Mouse (Mus musculus) intestine, embryonic 15.5 days (tissue): ENCODE measurements around the gene Xpnpep2. TPM values are rescaled to one million over a fixed set of nuclear protein-coding genes. Genes with fewer than 3 reads are reported as not detected.

Source experiments
- ATAC-seq: fragments of 200-750 bp; cut with Nextera tagmentation; 2 replicates; pipeline ENCODE4 v1.8.0; 2017; ENCODE audit warnings: moderate TSS enrichment, moderate library complexity
- H3K27ac ChIP-seq: fragments of 300-500 bp; sonication (generic); 2 replicates; pipeline ENCODE4 v1.5.1; 2015; ENCODE audit warnings: mild to moderate bottlenecking, inconsistent platforms
- H3K27me3 ChIP-seq: fragments of 300-500 bp; sonication (generic); replicated peaks from 2 replicates; pipeline ENCODE4 v1.6.1; 2015; ENCODE audit warnings: inconsistent platforms
- H3K36me3 ChIP-seq: fragments of 300-500 bp; sonication (generic); 2 replicates; pipeline ENCODE4 v1.6.1; 2015; ENCODE audit warnings: inconsistent platforms
- H3K4me1 ChIP-seq: fragments of 300-500 bp; sonication (generic); replicated peaks from 2 replicates; pipeline ENCODE4 v1.6.1; 2015; ENCODE audit warnings: inconsistent platforms
- H3K4me2 ChIP-seq: fragments of 300-500 bp; sonication (generic); replicated peaks from 2 replicates; pipeline ENCODE4 v1.6.1; 2015; ENCODE audit warnings: mild to moderate bottlenecking, inconsistent platforms
- H3K4me3 ChIP-seq: fragments of 300-500 bp; sonication (generic); replicated peaks from 2 replicates; pipeline ENCODE4 v1.5.1; 2015; ENCODE audit warnings: inconsistent platforms
- H3K9ac ChIP-seq: fragments of 300-500 bp; sonication (generic); 2 replicates; pipeline ENCODE4 v1.6.1; 2015; ENCODE audit warnings: inconsistent platforms
- H3K9me3 ChIP-seq: fragments of 300-500 bp; sonication (generic); 2 replicates; pipeline ENCODE4 v1.6.1; 2016; ENCODE audit warnings: inconsistent platforms
- WGBS: fragments of 180-500 bp; shearing (Covaris S2); methylation state at CpG from one replicate; pipeline ENCODE4 v1.1.7; 2015; 5-methylcytosine and 5-hydroxymethylcytosine counted together
- polyA plus RNA-seq: library from polyadenylated mRNA; unstranded; fragments of >200 nt; fragmentation: Nextera tagmentation; extraction: Ambion mirVana; gene quantifications from 2 replicates; pipeline ENCODE4 v1.2.1, GENCODE M21; 2015

Xpnpep2 gene
- polyA plus RNA-seq, 1 experiment from 2014 or later: 3.4 TPM

DNA sequence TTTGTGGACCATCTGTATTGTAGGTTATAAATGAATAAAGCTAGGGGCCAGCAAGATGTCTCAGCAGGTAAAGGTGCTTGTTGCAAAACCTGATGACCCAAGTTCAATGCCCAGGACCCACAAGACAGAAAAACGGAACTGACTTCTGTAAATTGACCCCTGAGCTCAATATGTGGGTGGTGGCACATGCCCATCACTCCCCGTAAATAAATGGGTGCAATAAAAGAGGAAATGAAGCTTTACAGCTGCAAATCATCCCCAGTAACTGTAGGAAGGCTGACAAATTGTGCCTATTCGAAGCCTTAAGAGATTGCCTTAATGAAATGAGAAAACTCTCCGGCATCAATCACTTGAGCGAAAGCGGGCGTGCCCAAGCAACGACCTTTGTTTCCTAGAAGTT, 11.9 kb upstream of the Xpnpep2 start:
- no peak overlapping the region for H3K4me2 ChIP-seq
- H3K27ac ChIP-seq: no peak overlapping the region
- H3K4me3 ChIP-seq: no peak overlapping the region
- no peaks in the 10 kb centered on the region for H3K4me1 ChIP-seq
- no peaks in the 10 kb centered on the region for H3K27me3 ChIP-seq
- ATAC-seq: no peak
- WGBS: 55% methylated on average over 8 of the region's 8 CpGs
- H3K9ac ChIP-seq: no peak overlapping the region
- H3K9me3 ChIP-seq: no peaks in the 10 kb centered on the region
- H3K36me3 ChIP-seq: no peaks in the 10 kb centered on the region

DNA sequence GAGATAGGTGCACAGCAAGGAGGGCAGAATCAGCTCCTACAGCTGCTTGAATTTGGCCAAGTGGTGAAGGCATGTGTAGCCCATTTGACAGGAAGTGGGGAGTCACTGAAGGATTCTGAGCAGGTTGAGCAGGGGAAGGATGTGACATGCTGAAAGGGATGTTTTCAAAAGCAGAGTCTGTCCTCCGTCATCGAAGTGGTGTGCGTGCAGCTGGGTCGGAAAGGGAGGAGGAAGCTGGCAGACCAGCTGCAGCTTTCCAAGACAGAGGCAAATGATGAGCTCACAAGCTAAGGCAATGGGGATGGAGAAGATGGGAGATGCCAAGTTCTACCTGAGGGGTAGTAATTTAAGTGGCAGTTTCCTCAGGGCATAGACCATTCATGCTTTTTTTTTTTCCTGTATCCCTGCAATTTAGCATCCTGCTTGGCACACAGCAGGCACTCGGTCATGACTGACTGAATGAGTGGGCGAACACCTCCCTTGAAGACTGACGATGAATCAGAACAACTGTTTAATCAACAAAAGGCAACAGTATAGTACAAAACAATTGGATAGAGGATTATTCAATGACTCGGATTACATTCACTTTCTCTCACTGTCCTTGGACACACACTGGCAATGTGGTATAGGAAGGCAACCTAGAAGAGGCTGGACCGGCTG, 9.9 kb upstream of the Xpnpep2 start:
- no peaks in the 10 kb centered on the region for H3K36me3 ChIP-seq
- no peak overlapping the region for H3K4me2 ChIP-seq
- no peak for ATAC-seq
- no peak overlapping the region for H3K27ac ChIP-seq
- H3K9ac ChIP-seq: no peak overlapping the region
- no peaks in the 10 kb centered on the region for H3K9me3 ChIP-seq
- WGBS: 78% methylated on average over 9 of the region's 9 CpGs
- H3K4me1 ChIP-seq: no peaks in the 10 kb centered on the region
- H3K27me3 ChIP-seq: no peaks in the 10 kb centered on the region
- H3K4me3 ChIP-seq: no peak overlapping the region

DNA sequence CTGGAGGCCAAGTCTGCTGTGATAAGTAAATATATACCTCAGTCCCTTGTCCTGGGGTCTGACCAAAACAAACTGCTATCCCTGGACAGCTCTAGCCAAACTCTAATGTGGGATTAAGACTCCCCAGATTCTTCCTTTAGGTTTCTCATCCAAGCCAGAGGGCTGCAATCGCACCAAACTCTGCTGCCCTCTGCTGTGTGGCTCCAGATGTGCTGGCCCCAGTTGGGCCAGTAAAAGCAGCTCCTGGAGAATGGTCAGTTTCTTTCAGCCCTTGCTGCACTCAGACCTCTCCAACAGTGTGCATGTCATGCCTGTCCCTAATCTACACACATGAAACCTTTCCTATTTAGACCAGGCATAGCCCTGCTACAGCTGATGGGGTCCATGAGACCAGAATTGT, 8.7 kb upstream of the Xpnpep2 start:
- no peak overlapping the region for H3K27ac ChIP-seq
- WGBS: 19% methylated on average over 1 of the region's 1 CpGs
- H3K9ac ChIP-seq: no peak overlapping the region
- no peak for ATAC-seq
- H3K27me3 ChIP-seq: no peaks in the 10 kb centered on the region
- H3K36me3 ChIP-seq: no peaks in the 10 kb centered on the region
- no peaks in the 10 kb centered on the region for H3K9me3 ChIP-seq
- H3K4me3 ChIP-seq: no peak overlapping the region
- H3K4me1 ChIP-seq: no peaks in the 10 kb centered on the region
- H3K4me2 ChIP-seq: no peak overlapping the region

DNA sequence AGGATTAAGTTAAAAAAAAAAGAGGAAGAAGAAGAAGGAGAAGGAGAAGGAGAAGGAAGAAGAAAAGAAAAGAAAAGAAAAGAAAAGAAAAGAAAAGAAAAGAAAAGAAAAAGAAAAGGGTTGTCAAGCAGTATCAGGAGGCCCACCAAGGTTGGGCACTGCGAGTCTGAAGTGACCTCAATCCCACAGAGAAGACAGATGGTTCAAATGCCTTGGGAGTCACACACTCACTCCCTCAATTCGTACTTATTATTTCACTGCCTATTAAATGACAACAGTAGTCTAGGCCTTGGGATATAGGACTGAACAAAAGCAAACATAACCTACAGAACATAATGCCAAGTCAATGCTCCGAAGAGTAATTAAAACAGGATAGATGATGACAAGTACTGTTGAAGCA, 5.3 kb upstream of the Xpnpep2 start:
- Histone ChIP-seq H3K27ac (no peak overlapping the region), H3K4me2 (no peak overlapping the region), H3K9ac (no peak overlapping the region), H3K27me3 (no peaks in the 10 kb centered on the region), H3K4me3 (no peak overlapping the region), H3K9me3 (no peaks in the 10 kb centered on the region), H3K4me1 (no peaks in the 10 kb centered on the region), H3K36me3 (no peaks in the 10 kb centered on the region)
- ATAC-seq: no peak
- WGBS: 88% methylated on average over 3 of the region's 3 CpGs

DNA sequence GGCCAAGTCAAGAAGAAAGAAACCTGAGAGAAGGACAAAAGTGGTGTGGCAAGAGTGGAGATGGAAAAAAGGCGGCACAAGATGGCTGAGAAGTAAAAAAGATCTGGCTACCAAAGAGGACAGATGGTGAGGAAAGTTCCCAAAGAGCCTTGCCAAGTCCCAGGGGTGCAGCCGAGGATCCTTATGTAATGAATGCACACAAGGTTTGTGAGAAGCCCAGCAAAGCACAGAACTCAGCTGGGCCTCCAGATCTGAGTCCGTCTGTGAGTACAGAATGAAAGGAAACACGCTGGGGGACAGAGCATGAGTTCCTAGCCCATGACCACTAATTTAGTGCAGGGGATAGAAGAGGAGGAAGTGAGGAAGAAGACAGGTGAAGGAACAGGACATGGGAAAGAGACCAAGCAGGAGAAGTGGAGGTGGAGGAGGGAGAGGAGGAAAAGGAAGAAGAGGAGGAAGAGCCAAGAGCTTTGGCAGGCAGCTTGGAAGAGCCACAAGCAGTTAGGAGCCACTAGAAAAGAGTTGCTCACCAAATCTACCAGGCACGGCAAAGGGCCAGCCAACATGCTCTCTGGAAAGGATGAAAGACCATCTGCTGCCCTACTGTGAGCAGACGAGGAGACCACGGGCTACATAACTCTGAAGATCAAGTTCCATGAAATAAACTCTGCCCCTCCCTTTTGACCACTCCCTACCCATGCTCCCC, 3.6 kb upstream of the Xpnpep2 start:
- H3K27me3 ChIP-seq: no peaks in the 10 kb centered on the region
- no peak overlapping the region for H3K9ac ChIP-seq
- no peaks in the 10 kb centered on the region for H3K4me1 ChIP-seq
- H3K4me2 ChIP-seq: no peak overlapping the region
- 81% methylated on average over 7 of the region's 7 CpGs for WGBS
- H3K4me3 ChIP-seq: no peak overlapping the region
- H3K36me3 ChIP-seq: no peaks in the 10 kb centered on the region
- ATAC-seq: no peak
- no peaks in the 10 kb centered on the region for H3K9me3 ChIP-seq
- H3K27ac ChIP-seq: no peak overlapping the region

DNA sequence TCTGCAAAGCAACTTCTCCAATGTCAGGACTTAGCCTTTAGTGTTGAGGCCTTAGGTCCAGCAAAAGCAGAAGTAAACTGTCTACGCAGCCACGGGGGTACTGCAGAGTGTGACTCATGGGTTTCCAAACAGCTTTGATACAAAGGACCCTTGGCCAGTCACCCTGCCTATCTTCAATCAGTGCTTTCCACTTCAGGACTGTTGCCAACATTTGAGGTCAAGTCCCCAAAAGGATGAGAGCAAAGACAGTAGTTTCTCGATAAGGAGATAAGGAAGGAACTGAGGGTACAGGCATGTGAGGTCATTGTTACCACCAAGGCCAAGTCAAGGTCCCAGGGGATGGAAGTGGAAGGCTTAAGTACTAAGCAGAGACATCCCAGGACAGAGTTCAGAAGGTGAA, 2.3 kb upstream of the Xpnpep2 start:
- no peaks in the 10 kb centered on the region for H3K36me3 ChIP-seq
- no peaks in the 10 kb centered on the region for H3K9me3 ChIP-seq
- no peak overlapping the region for H3K27ac ChIP-seq
- no peak overlapping the region for H3K4me3 ChIP-seq
- no peak overlapping the region for H3K9ac ChIP-seq
- WGBS: 73% methylated on average over 3 of the region's 3 CpGs
- no peaks in the 10 kb centered on the region for H3K27me3 ChIP-seq
- no peak overlapping the region for H3K4me2 ChIP-seq
- ATAC-seq: no peak
- H3K4me1 ChIP-seq: no peaks in the 10 kb centered on the region

DNA sequence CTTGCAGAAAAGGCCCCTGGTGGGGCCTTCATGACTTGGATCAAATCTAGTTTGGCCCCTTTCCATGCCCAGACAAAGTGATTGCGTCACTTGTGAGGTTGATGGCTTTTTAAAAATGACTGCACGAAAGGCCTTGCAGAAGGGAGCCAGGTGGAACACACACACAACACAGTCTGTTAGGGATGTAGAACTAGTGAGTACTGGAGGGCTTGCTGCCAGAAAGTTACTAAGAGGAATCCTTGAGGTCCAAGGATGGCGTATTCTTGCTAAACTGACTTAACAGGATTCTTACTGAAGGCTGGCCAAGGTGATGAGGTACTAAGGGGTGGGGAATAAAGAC, 761 bp downstream of the Xpnpep2 start:
- Histone ChIP-seq H3K36me3 (no peaks in the 10 kb centered on the region), H3K9ac (no peak overlapping the region), H3K27me3 (no peaks in the 10 kb centered on the region), H3K27ac (no peak overlapping the region), H3K9me3 (no peaks in the 10 kb centered on the region), H3K4me3 (no peak overlapping the region), H3K4me2 (no peak overlapping the region), H3K4me1 (no peaks in the 10 kb centered on the region)
- WGBS: 74% methylated on average over 3 of the region's 3 CpGs
- no peak for ATAC-seq

DNA sequence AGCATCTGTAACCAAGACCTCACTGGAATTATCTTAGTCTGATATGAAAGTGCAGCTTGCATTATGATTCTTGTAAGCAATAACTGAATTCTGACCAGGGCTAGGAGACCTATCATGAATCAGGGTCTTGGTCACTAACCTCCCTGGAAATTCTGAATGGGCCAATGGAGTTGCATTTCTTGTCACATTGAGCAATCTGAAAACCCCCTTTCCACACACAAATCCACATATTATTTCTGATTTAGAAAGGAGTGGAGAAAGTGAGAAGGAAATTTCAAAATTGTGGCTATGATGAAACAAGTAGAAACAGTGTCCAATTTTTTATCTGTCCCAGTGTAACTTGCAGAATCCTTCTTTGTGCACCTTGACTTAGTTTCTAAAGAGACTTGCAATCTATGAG, 10.8 kb downstream of the Xpnpep2 start:
- no peaks in the 10 kb centered on the region for H3K9me3 ChIP-seq
- H3K4me2 ChIP-seq: no peak overlapping the region
- no peaks in the 10 kb centered on the region for H3K27me3 ChIP-seq
- ATAC-seq: no peak
- H3K4me1 ChIP-seq: no peaks in the 10 kb centered on the region
- no peak overlapping the region for H3K9ac ChIP-seq
- H3K36me3 ChIP-seq: no peaks in the 10 kb centered on the region
- no peak overlapping the region for H3K27ac ChIP-seq
- no peak overlapping the region for H3K4me3 ChIP-seq

DNA sequence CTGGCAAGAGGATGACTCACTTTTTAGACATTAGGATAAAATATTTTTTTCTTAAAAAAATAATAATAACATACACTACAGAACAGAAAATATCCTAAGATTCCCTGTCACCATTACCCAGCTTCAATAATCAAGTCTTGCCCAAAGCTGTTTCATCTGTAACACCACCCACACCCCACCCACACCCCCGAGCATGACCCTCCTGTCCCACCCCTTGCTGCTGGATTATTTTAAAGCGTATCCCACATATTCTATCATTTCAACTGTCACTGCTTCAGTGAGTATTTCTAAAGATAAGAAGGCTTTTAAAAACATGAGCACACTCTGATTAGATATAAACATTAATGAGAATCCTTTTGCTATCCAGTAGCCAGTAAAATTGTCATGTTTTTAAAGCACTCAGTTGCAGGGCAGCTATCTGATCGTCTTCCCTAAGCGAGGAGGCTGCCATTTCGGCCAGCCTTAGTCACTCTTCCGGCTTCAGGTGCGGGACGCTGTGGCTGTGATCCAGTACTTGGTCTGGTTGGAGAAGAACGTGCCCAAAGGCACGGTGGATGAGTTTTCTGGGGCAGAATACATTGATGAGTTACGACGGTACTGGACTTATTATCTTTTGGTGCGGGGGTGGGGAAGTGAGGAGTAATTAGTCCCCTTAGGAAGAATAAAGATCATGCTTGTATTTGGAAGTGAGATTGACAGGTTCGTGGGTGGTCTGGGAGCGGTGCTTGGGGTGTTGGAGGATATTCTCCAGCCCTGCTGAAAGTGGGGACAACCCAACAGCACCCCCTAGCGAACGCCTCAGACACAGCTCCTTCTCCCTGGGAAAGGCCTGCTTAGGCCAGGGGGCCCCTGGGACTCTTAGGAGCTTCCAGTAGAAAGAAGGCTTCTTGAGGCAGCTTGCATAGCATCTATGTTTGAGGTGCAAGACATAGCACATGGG, 15.9 kb downstream of the Xpnpep2 start:
- no peaks in the 10 kb centered on the region for H3K9me3 ChIP-seq
- no peak overlapping the region for H3K9ac ChIP-seq
- H3K27ac ChIP-seq: no peak overlapping the region
- peak; percentile 53; the same call in 1 of the 2 replicates for ATAC-seq
- H3K4me2 ChIP-seq: peak overlapping the region; percentile 22; the same call in 1 of the 2 replicates
- WGBS: 27% methylated on average over 17 of the region's 17 CpGs
- no peaks in the 10 kb centered on the region for H3K4me1 ChIP-seq
- no peaks in the 10 kb centered on the region for H3K36me3 ChIP-seq
- H3K4me3 ChIP-seq: no peak overlapping the region
- no peaks in the 10 kb centered on the region for H3K27me3 ChIP-seq

DNA sequence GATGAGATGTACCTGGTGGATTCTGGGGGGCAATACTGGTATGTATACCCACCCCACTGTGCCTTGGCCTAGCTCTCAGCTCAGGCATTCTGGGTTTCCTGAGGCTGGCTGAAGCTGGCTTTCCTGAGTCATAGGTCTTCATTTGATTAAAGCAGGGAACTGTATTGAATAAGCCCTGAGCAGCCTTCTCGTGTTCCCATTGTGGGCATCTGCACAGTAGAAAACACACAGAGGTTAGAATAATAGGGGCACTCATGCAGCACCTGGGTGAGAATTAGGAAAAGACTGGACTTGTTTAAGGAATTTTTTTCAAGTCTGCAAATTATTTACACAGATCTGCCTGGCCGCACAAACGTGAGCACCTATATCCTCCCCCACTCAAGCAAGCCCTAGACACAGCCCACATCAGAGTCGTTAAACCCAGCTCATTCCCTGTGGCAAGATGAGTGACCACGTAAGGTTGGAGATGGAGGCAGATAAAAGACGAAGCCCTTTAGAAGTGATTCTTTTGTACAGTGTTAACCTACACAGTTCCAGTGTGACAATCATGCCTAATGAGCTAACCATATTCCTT, 18.5 kb downstream of the Xpnpep2 start:
- H3K27ac ChIP-seq: no peak overlapping the region
- H3K27me3 ChIP-seq: no peaks in the 10 kb centered on the region
- H3K9ac ChIP-seq: no peak overlapping the region
- no peaks in the 10 kb centered on the region for H3K4me1 ChIP-seq
- H3K36me3 ChIP-seq: no peaks in the 10 kb centered on the region
- H3K4me2 ChIP-seq: no peak overlapping the region
- H3K4me3 ChIP-seq: no peak overlapping the region
- 72% methylated on average over 6 of the region's 6 CpGs for WGBS
- H3K9me3 ChIP-seq: no peaks in the 10 kb centered on the region
- no peak for ATAC-seq

DNA sequence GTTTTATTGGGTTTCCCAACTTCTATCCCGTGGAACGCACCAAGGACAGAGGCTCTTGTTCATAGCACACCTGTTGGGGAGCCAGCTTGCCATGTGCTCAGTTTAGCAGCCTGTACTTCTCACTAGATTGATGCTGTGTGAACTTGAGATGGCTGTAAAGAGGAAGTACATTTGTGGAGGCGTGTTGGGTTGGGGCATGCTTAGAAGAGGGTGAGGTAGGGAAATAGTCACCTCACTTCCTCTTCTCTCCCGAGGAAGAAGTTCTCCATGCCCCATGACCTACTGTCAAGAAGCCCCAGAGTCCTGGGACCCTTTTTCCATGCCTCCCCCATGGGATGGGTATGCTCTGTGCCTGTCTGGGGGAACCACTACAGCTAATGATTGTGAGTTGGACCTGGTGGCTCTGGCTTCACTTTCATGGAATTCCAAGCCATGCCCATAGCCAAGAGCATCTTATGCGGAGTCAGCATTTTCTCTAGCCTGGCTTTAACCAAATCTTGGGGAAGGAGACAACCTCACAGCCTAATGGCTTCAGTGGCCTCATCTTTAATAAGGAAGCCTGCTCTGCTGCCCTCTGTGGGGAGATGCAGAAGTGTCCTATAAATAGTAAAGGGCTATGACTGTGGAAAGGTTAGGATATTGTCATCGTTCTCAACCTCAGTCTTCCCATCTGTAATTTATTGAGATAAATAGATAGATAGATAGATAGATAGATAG, 19.1 kb downstream of the Xpnpep2 start:
- Histone ChIP-seq H3K27me3 (no peaks in the 10 kb centered on the region), H3K4me2 (no peak overlapping the region), H3K27ac (no peak overlapping the region), H3K4me3 (no peak overlapping the region), H3K9ac (no peak overlapping the region), H3K9me3 (no peaks in the 10 kb centered on the region), H3K36me3 (no peaks in the 10 kb centered on the region), H3K4me1 (no peaks in the 10 kb centered on the region)
- no peak for ATAC-seq
- WGBS: 75% methylated on average over 6 of the region's 6 CpGs

DNA sequence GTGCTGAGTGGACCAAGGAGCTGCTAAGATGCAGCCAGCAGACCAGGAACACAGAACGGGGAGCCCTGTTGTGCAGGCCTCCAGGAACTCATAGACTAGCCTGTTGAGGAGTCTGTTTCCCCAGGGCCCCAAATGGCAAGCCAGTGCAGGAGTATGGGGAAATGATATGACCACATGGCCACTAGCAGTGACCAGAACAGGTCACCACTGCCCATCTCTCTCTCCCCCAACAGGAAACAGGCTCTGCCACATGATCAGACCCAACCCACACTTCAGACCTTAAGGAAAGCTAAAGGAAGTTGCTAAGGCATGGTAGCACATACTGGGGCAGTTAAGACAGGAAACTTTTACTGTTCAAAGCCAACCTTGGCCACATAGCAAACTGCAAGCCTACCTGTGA, 20.6 kb downstream of the Xpnpep2 start:
- H3K27ac ChIP-seq: no peak overlapping the region
- no peaks in the 10 kb centered on the region for H3K27me3 ChIP-seq
- H3K4me2 ChIP-seq: no peak overlapping the region
- H3K4me3 ChIP-seq: no peak overlapping the region
- ATAC-seq: no peak
- no peaks in the 10 kb centered on the region for H3K36me3 ChIP-seq
- no peaks in the 10 kb centered on the region for H3K4me1 ChIP-seq
- H3K9me3 ChIP-seq: no peaks in the 10 kb centered on the region
- WGBS: 83% methylated on average over 1 of the region's 1 CpGs
- no peak overlapping the region for H3K9ac ChIP-seq
